Mouse (Mus musculus): ENCODE measurements around the gene Zfp414.
"Not testable (repeated sequence)": the region's sequence is repeated elsewhere in the genome, so short reads cannot be mapped to it uniquely, and the experiment has no call there.

Zfp414 gene

GRCm38 (mm10) chr17:33628621-33629486 lies at the start of gene Zfp414:
TSS of gene Zfp414 (plus strand) at chr17:33629090.
- peak; percentile 87 to 89 for DNase-seq

GRCm38 (mm10) chr17:33584061-33584460 lies 44.8 kb upstream of the Zfp414 start:
- no peak for DNase-seq

GRCm38 (mm10) chr17:33586011-33586410 lies 42.9 kb upstream of the Zfp414 start:
- DNase-seq: no peak

GRCm38 (mm10) chr17:33597271-33597670 lies 31.6 kb upstream of the Zfp414 start:
- no peak for DNase-seq

- DNase-seq: no peak
These were observed 30.4 kb upstream of the Zfp414 start for GRCm38 (mm10) chr17:33598506-33598905.

- no peak for DNase-seq
These were observed 28.9 kb upstream of the Zfp414 start for GRCm38 (mm10) chr17:33599836-33600475.

- DNase-seq: no peak
These were observed 28.1 kb upstream of the Zfp414 start for GRCm38 (mm10) chr17:33600831-33601230.

- DNase-seq: no peak
These were observed 26.9 kb upstream of the Zfp414 start for GRCm38 (mm10) chr17:33601947-33602346.

GRCm38 (mm10) chr17:33607273-33607672 lies 21.6 kb upstream of the Zfp414 start:
- DNase-seq: no peak

GRCm38 (mm10) chr17:33610548-33610947 lies 18.3 kb upstream of the Zfp414 start:
- DNase-seq: no peak

GRCm38 (mm10) chr17:33613726-33614125 lies 15.2 kb upstream of the Zfp414 start:
- not testable (repeated sequence) for DNase-seq

GRCm38 (mm10) chr17:33627281-33627680 lies 1.6 kb upstream of the Zfp414 start:
- no peak for DNase-seq

- peak; percentile 19 to 28 for DNase-seq
These were observed 716 bp downstream of the Zfp414 start for GRCm38 (mm10) chr17:33629487-33630125.

- DNase-seq: no peak
These were observed 1.4 kb downstream of the Zfp414 start for GRCm38 (mm10) chr17:33630171-33630895.

- peak in 1 of 2 experiments; percentile 18 for DNase-seq
These were observed 2.3 kb downstream of the Zfp414 start for GRCm38 (mm10) chr17:33631236-33631635.

GRCm38 (mm10) chr17:33631796-33632195 lies 2.9 kb downstream of the Zfp414 start:
- DNase-seq: peak; percentile 89 to 91

GRCm38 (mm10) chr17:33637038-33637437 lies 8.1 kb downstream of the Zfp414 start:
- no peak for DNase-seq

GRCm38 (mm10) chr17:33637516-33638276 lies 8.8 kb downstream of the Zfp414 start, which contains the start of gene Pram1:
TSS of gene Pram1 (plus strand) at chr17:33638056.
- no peak for DNase-seq

GRCm38 (mm10) chr17:33639743-33640142 lies 10.9 kb downstream of the Zfp414 start:
- no peak for DNase-seq

- DNase-seq: no peak
These were observed 15.2 kb downstream of the Zfp414 start for GRCm38 (mm10) chr17:33644068-33644467.

- DNase-seq: no peak
These were observed 16.2 kb downstream of the Zfp414 start for GRCm38 (mm10) chr17:33645073-33645472.
